Mouse (Mus musculus): ENCODE measurements around the gene Ank.

DNA sequence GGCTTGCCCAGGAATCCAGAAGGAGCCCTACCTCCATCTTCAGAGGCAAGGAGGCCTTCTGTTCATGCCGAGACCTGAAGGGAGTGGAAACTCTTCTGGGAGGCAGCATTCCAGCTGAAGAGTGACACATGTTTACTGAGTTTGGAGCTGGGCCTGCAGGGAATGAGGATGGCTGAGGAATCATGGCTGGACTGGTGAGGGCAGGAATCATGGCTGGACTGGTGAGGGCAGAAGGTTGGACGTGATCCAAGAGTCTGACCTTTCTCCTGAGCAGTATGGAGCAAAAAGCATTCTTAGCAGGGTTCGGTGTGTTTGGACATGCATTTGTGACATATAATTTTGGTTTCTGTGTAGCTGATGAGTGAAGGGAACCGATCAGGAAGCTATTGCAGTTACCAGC lies 15.5 kb downstream of the Ank start:
- TF ChIP-seq CTCF (IDR thresholded peaks at IDR 0.05; ENCODE audit: low read depth, low read length) (no peak), POLR2A (IDR thresholded peaks at IDR 0.05; ENCODE audit: insufficient read depth, low read length) (no peak)

All from ES-Bruce4 (cell line).